Mouse (Mus musculus) thymus, adult 2 months (tissue): Measurements from ENCODE around the gene Arhgef38.

Source experiments
- CTCF ChIP-seq: fragments of 200-500 bp; IDR thresholded peaks from 2 replicates; pipeline ENCODE4 v1.5.1; 2012; ENCODE audit warnings: mild to moderate bottlenecking, control low read depth, low read length, moderate library complexity, borderline replicate concordance; ENCODE audit not compliant: control insufficient read depth, poor library complexity, insufficient read depth; ENCODE audit errors: extremely low read depth
- POLR2A ChIP-seq: fragments of 200-500 bp; IDR thresholded peaks from 2 replicates; pipeline ENCODE4 v1.6.1; 2012; ENCODE audit warnings: mild to moderate bottlenecking, low read length, control low read depth, moderate library complexity; ENCODE audit not compliant: control insufficient read depth, poor library complexity, insufficient read depth; ENCODE audit errors: extremely low read depth

DNA sequence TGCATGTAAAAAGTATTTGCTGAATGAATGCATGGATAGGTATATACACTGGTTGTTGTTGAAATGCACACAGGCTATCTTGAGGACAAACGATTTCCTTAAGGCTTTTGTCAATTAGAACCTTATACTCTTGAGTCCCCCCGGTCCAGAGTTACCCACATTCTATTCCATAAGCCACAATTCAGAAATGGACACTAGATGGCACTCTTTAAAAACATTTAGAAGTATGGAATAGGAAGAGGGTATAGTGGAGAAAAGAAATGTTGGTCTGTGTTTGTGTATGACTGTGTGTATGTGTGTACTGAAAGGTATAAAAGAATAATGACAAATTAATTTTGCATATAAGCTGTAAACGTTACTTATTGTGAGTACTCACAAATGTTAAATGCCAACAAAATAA lies 148.9 kb downstream of the Arhgef38 start:
- TF ChIP-seq CTCF (no peak), POLR2A (no peak)
